Mouse (Mus musculus) hindbrain, postnatal 0 days (tissue): ENCODE results near the gene Erc2. TPM values are rescaled to one million over a fixed set of nuclear protein-coding genes. Genes with fewer than 3 reads are reported as not detected.

Experiments
- ATAC-seq: fragments of 200-750 bp; cut with Nextera tagmentation; 2 replicates; pipeline ENCODE4 v1.8.0; 2017; ENCODE audit warnings: mild to moderate bottlenecking, moderate TSS enrichment, moderate library complexity
- DNase-seq: peaks from one replicate; pipeline ENCODE4 v3.0.0-alpha.2; 2015; ENCODE audit warnings: low spot score
- H3K27ac ChIP-seq: fragments of 300-500 bp; sonication (generic); 2 replicates; pipeline ENCODE4 v1.5.1; 2014; ENCODE audit warnings: mild to moderate bottlenecking
- H3K27me3 ChIP-seq: fragments of 300-500 bp; sonication (generic); 2 replicates; pipeline ENCODE4 v1.6.1; 2014; ENCODE audit warnings: low read length, mixed read lengths; ENCODE audit not compliant: insufficient read depth
- H3K36me3 ChIP-seq: fragments of 300-500 bp; sonication (generic); 2 replicates; pipeline ENCODE4 v1.6.1; 2014; ENCODE audit warnings: low read length, mixed read lengths; ENCODE audit not compliant: insufficient read depth
- H3K4me1 ChIP-seq: fragments of 300-500 bp; sonication (generic); 2 replicates; pipeline ENCODE4 v1.6.1; 2014; ENCODE audit warnings: antibody characterized with exemption, low read length, mixed read lengths; ENCODE audit not compliant: insufficient read depth
- H3K4me2 ChIP-seq: fragments of 300-500 bp; sonication (generic); 2 replicates; pipeline ENCODE4 v1.6.1; 2014; ENCODE audit warnings: low read depth, mild to moderate bottlenecking, low read length, moderate library complexity, mixed read lengths
- H3K4me3 ChIP-seq: fragments of 300-500 bp; sonication (generic); 2 replicates; pipeline ENCODE4 v1.5.1; 2014; ENCODE audit warnings: low read length
- H3K9ac ChIP-seq: fragments of 300-500 bp; sonication (generic); replicated peaks from 2 replicates; pipeline ENCODE4 v1.6.1; 2014; ENCODE audit warnings: mild to moderate bottlenecking, low read length, moderate library complexity, mixed read lengths
- H3K9me3 ChIP-seq: fragments of 300-500 bp; sonication (generic); 2 replicates; pipeline ENCODE4 v1.6.1; 2016; ENCODE audit warnings: low read length, mixed read lengths
- CTCF ChIP-seq: IDR thresholded peaks from 2 replicates; pipeline ENCODE4 v1.5.1; 2016; ENCODE audit warnings: antibody characterized with exemption, control low read depth, low read depth
- WGBS: fragments of 180-500 bp; shearing (Covaris S2); extraction: QIAGEN DNeasy Blood & Tissue Kit; methylation state at CpG from one replicate; pipeline ENCODE4 v1.1.7; 2014; 5-methylcytosine and 5-hydroxymethylcytosine counted together
- polyA plus RNA-seq: library from polyadenylated mRNA; unstranded; fragments of >200 nt; fragmentation: Nextera tagmentation; extraction: Ambion mirVana; gene quantifications from 2 replicates; pipeline ENCODE4 v1.2.1, GENCODE M21; 2015
- total RNA-seq: library from RNA; depleted of rRNA; stranded (reverse); fragments of >200 nt; gene quantifications from 2 replicates; pipeline ENCODE4 v1.2.3, GENCODE M21; 2014

Gene Erc2
- total and polyA plus RNA-seq, 2 experiments from 2014 or later = 71.0 to 104 TPM

DNA sequence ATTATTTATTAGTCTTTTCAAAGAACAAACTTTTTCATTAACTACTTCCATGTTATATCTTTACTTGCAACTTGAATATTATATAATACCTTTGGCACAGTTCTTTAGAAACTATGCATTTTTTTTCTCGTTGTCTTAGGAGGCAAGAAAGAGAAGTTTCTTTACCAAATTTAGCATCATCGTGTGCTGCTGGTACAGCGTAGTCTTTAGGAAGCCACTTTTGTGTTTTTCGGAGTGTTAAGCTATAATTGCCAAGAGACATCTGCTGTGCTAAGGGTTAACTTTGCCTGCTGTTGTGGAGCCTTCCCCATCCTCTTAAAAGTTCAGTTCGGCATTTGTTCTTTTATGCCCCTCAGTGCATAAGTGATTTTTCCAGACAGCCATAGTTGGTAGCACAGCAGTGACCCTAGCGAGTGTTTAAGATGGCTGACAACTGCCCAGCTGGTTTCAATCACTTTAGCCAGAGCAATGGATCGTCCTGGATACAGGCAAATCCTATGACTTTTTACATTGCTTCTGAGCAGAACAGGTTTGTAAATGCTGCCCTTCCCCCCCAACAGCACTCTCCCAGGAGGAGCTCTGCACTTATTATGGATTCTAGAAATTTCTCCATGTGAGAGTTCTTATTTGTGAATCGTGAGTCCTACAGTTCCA, 570.6 kb downstream of the Erc2 start:
- TF ChIP-seq CTCF = no peak
- ATAC-seq = no peak
- Histone ChIP-seq H3K27ac (no peak overlapping the region), H3K4me2 (no peak overlapping the region), H3K9me3 (no peaks in the 10 kb centered on the region), H3K4me1 (no peaks in the 10 kb centered on the region), H3K36me3 (no peaks in the 10 kb centered on the region), H3K9ac (no peak overlapping the region), H3K27me3 (no peaks in the 10 kb centered on the region), H3K4me3 (no peak overlapping the region)
- no peak for DNase-seq
- WGBS = 72% methylated on average over 8 of the region's 8 CpGs

DNA sequence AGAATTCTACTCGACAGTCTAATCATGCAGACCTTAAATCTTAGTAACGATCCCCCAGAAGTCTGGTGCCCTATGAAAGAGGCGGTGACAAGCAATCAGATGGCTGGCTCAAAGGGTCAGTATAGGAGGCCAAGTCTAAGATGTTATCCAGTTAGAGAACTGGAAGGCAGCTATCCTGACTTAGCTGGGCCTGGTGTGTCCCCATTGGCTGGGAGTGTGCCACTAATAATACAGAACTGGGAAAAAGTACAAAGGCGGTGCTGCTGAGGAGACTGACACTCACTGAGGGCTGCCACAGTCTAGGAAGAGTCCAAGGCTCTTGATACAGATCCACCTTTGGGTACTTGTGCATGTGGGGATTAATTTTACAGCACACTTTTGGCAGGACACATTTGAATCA, 581.6 kb downstream of the Erc2 start:
- Histone ChIP-seq H3K4me2 (no peak overlapping the region), H3K36me3 (no peaks in the 10 kb centered on the region), H3K27ac (no peak overlapping the region), H3K9me3 (no peaks in the 10 kb centered on the region), H3K4me1 (no peaks in the 10 kb centered on the region), H3K27me3 (no peaks in the 10 kb centered on the region), H3K4me3 (no peak overlapping the region), H3K9ac (no peak overlapping the region)
- ATAC-seq = no peak
- WGBS = 68% methylated on average over 4 of the region's 4 CpGs
- peak; percentile 2 for DNase-seq
- no peak for TF ChIP-seq CTCF

DNA sequence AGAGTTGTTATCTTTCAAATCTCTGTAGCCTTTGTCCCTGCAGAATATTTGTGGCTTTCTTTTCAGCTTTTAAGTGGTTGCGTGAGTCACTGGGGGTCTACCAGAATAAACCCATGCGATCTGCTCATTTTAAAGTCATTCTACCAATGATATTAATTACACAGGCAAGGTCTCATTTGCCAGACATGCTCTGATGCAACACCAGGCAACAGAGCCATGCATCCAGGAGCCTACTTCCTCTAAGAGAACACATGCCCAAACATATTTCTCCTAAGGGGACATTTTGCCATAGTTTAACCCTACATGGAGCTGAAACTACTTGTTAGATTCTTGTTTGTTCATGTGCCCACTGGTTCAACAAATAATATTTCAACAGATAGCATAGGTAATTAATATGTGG, 584.1 kb downstream of the Erc2 start:
- Histone ChIP-seq H3K27ac (no peak overlapping the region), H3K4me1 (no peaks in the 10 kb centered on the region), H3K4me3 (no peak overlapping the region), H3K9ac (no peak overlapping the region), H3K9me3 (no peaks in the 10 kb centered on the region), H3K4me2 (no peak overlapping the region), H3K27me3 (no peaks in the 10 kb centered on the region), H3K36me3 (no peaks in the 10 kb centered on the region)
- ATAC-seq (no peak), DNase-seq (no peak)
- 99% methylated on average over 2 of the region's 2 CpGs for WGBS
- no peak for TF ChIP-seq CTCF

DNA sequence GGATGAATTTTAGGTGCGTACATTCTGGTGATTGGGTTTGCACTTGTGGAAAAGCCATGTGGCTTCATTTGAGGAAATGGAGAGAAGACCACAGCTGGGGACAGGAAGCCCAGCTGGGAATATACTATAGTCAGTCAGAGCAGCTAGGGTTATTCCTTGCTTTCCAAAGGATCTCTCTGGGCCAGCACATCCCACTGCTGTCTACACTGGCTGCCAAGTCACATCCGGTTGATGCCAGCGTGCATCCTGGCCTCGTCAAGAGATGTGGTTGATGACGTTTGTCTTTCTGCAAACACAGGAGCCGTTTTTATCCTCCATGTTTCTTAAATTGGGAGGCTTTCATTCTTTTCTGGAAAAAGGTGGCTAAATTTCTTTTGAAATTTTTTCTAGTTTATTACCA, 603.3 kb downstream of the Erc2 start:
- H3K4me1 ChIP-seq = no peaks in the 10 kb centered on the region
- no peaks in the 10 kb centered on the region for H3K9me3 ChIP-seq
- no peak overlapping the region for H3K4me3 ChIP-seq
- no peak for TF ChIP-seq CTCF
- H3K27ac ChIP-seq = no peak overlapping the region
- H3K36me3 ChIP-seq = no peaks in the 10 kb centered on the region
- DNase-seq = no peak
- 81% methylated on average over 6 of the region's 6 CpGs for WGBS
- ATAC-seq = no peak
- H3K9ac ChIP-seq = no peak overlapping the region
- H3K27me3 ChIP-seq = no peaks in the 10 kb centered on the region
- no peak overlapping the region for H3K4me2 ChIP-seq

DNA sequence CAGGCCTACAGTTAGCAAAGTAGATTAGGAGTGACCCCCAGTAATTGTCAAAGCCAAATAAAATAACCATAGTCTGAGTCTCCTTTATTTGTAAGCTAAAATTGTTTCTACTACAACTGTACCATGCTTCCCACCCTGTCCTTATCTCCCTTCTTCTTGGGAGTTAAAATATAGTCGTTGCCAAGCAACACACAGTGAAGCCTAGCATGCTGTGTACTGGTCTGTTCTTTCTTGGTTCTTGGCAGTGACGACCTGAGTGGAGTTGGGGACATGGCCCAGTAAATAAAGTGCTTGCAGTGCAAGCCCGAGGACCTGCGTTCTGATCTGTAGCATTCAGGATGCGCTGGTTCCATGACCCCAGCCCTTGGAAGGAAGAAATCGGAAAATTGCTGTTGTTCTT, 608.3 kb downstream of the Erc2 start:
- Histone ChIP-seq H3K4me1 (no peaks in the 10 kb centered on the region), H3K9me3 (no peaks in the 10 kb centered on the region), H3K9ac (no peak overlapping the region), H3K4me3 (no peak overlapping the region), H3K27me3 (no peaks in the 10 kb centered on the region), H3K36me3 (no peaks in the 10 kb centered on the region), H3K27ac (no peak overlapping the region), H3K4me2 (no peak overlapping the region)
- DNase-seq = no peak
- no peak for ATAC-seq
- no peak for TF ChIP-seq CTCF
- 66% methylated on average over 6 of the region's 6 CpGs for WGBS

DNA sequence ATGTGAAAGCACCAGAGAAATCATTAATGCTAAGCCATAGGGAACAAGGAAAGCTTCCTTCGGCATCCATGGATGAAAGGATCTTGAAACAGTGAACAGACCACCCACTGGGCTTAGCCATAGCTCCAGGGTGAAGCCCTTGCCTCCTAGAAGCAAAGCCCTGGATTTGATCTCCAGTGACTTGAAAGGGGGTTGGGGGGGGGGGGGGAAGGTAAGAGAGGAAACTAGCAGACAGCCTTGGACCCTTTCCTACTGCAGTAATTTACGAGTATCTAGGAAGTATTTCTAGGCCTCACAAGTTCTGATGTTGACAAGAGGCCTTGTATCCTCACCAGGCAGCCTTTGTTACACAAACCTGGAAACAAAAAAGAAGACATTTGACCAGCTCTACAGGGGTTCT, 609.0 kb downstream of the Erc2 start:
- H3K36me3 ChIP-seq = no peaks in the 10 kb centered on the region
- H3K27ac ChIP-seq = no peak overlapping the region
- no peak for DNase-seq
- WGBS = 42% methylated on average over 2 of the region's 2 CpGs
- no peak for ATAC-seq
- H3K4me2 ChIP-seq = no peak overlapping the region
- H3K9ac ChIP-seq = no peak overlapping the region
- H3K9me3 ChIP-seq = no peaks in the 10 kb centered on the region
- no peaks in the 10 kb centered on the region for H3K27me3 ChIP-seq
- no peak overlapping the region for H3K4me3 ChIP-seq
- no peak for TF ChIP-seq CTCF
- H3K4me1 ChIP-seq = no peaks in the 10 kb centered on the region

DNA sequence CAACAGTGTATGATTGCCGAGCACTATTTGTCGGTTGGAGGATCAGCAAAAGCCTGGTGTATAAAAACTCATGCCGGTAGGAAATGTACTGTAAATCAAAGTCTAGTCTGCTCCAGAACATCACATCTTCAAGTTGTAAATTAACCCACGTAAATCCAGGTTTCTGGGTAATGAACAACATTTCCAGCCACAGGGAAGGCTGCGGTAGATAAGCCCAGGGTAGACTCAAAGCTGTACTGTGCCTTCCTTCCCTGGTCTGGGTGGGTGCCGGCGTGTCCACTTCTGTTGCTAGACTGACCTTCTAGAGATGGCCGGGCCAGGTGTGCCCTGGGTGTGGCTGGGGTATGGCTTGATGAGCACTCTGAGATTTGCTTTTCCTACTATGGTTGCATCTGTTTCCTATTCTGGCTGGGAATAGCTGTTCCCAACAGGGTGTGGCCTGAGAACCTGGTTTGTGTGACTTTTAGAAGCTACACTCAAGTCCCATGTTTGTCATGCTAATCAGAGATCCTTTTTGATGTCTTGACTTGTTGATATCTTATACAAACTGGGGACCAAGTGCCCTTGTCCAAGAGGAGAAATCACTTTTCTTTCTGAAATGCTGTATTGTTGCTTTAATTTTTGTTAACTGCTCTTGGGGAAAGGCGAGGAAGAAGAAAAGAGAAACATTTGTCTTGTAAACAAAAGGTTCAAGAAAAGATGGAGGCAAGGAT, 616.3 kb downstream of the Erc2 start:
- Histone ChIP-seq H3K27me3 (no peaks in the 10 kb centered on the region), H3K9me3 (no peaks in the 10 kb centered on the region), H3K27ac (no peak overlapping the region), H3K4me2 (no peak overlapping the region), H3K4me1 (no peaks in the 10 kb centered on the region), H3K9ac (no peak overlapping the region), H3K4me3 (no peak overlapping the region), H3K36me3 (no peaks in the 10 kb centered on the region)
- WGBS = 92% methylated on average over 9 of the region's 9 CpGs
- TF ChIP-seq CTCF = no peak
- DNase-seq (no peak), ATAC-seq (no peak)
